Mouse (Mus musculus) left cerebral cortex, postnatal 10 days (tissue): ENCODE data around the gene Ccng1. TPM values are rescaled to one million over a fixed set of nuclear protein-coding genes. Genes with fewer than 3 reads are reported as not detected.
"Not testable (repeated sequence)": the region's sequence is repeated elsewhere in the genome, so short reads cannot be mapped to it uniquely, and the experiment has no call there.

ENCODE experiments used
- DNase-seq, 2 experiments: peaks; one replicate each; pipeline ENCODE4 v3.0.0; 2021 to 2022; ENCODE audit warnings: low spot score in 2 of 2, mixed read lengths in 1 of 2; ENCODE audit errors: extremely low spot score in 1 of 2
- intact Hi-C: fragments of 180-260 bp; cut with DNase I; formaldehyde crosslinking; loops from one replicate; pipeline ENCODE4 v1.15.1; 2025
- total RNA-seq, 2 experiments: library from RNA; stranded (reverse); gene quantifications; 2 replicates each; pipeline ENCODE4 v1.2.3; 2021

The Ccng1 gene
- total RNA-seq, 2 experiments from 2014 or later = 46.5 to 46.9 TPM

GRCm38 (mm10) chr11:40734251-40734752 lies 20.8 kb downstream of the Ccng1 start:
- intact Hi-C loops = loop anchor here (5.0 kb wide), 1 partner anchor 42 kb away; no protein-coding TSS in a partner anchor
- no peak for DNase-seq

DNA sequence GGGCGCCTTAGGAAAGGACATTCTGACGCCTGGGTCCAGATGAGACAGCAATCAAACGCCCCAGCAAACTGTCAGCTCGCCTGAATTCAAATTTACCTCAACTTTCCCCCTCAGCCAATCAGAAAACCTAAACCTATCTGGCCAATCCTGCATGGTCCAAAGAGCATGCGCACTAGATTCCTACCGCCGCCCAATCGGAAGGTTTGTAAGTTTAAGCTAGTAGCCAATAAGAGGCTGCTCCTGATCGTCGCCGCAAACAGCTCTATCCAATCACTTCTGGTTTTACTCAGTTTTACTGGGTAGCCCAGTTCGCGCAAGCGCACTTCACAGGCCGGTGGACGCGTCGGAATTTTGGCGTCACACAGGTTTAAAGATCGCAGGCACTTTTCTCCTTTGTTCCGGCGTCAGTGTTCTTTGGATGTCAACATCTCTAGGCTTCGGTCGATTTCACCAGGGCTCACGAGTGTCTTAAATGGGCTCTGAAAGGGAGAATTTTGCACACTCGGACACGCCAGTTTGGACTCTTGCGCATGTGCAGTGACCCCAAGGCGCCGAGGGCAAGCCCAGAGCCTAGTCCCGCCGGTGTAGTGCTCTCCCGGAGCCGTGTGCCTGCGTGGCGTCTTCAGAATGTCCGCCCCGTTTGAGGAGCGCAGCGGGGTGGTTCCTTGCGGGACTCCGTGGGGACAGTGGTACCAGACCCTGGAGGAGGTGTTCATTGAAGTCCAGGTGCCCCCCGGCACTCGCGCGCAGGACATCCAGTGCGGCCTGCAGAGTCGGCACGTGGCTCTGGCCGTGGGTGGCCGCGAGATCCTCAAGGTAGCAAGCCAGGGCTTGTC lies 21.6 kb downstream of the Ccng1 start, which contains the start of the genes Hmmr and Nudcd2:
Hmmr (minus strand) TSS at position 84 of the 836 bp plus-strand sequence.
Nudcd2 (plus strand) TSS at position 329 of the 836 bp plus-strand sequence.
- peak; percentile 96 to 98 for DNase-seq
- intact Hi-C loops = loop anchor here (5.0 kb wide), 1 partner anchor 41 kb away; no protein-coding TSS in a partner anchor

DNA sequence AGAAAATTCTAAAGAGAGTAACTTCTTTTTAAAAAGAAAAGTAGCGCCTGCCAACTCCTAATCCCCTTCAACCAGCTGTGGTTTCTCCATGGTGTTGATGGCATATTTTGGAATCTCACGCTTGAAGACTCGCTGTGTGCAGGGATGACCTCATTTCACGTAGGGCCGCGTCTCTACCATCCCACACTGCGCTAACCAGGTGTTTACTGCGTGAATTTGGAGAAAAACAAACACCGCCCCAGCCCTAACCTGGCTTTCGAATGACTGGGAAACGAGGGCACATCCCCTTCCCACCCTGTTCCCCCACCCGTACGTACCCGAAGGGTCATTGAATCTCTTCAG lies 22.1 kb downstream of the Ccng1 start:
- intact Hi-C loops = loop anchor here (5.0 kb wide), 1 partner anchor 41 kb away; no protein-coding TSS in a partner anchor
- DNase-seq = no peak

- intact Hi-C loops = no loop called here
- DNase-seq = no peak
Observed at GRCm38 (mm10) chr11:40718324-40718723, 36.8 kb downstream of the Ccng1 start.

GRCm38 (mm10) chr11:40715524-40715923 lies 39.6 kb downstream of the Ccng1 start:
- peak in 1 of 2 experiments; percentile 28 for DNase-seq
- intact Hi-C loops = no loop called here

DNA sequence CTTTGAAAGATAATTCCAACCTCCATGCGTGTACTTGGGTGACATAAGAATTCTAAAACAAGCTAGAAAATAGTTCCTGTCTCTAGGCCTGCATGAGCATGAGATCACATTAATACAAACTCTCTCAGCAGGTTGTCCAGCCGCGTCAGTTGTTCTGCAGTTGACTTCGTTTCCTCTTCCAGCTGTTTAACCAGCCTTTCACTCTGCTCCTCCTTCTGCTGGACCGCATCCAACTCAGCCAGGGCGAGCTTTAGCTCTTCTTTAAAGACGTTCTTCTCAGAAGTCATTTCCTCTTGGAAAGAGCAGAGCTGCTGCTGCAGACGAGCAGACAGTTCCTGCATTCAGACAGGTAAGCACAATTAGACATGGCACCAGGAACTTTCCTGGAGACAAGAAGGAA lies 41.3 kb downstream of the Ccng1 start:
- intact Hi-C loops = no loop called here
- peak in 1 of 2 experiments; percentile 81 for DNase-seq

GRCm38 (mm10) chr11:40709899-40710298 lies 45.2 kb downstream of the Ccng1 start:
- DNase-seq, intact Hi-C loops: not testable (repeated sequence)

Other genes starting within 250 kb of the Ccng1 start
- gene Mat2b, start 60.1 kb downstream of the Ccng1 start, total RNA-seq = 10 to 100 TPM; 91.2 to 93.2 TPM
- 1 to 10 TPM; 2.5 TPM for gene Hmmr, start 21.9 kb downstream of the Ccng1 start, total RNA-seq
- gene Nudcd2, start 21.6 kb downstream of the Ccng1 start, total RNA-seq = 10 to 100 TPM; 18.3 to 23.7 TPM